Mouse (Mus musculus) neural tube, embryonic 12.5 days (tissue): ENCODE measurements around the gene Mt1. TPM values are rescaled to one million over a fixed set of nuclear protein-coding genes. Genes with fewer than 3 reads are reported as not detected.
A peak's percentile ranks its signal among the peaks of the same experiment; 100 is the strongest.
"Not testable (repeated sequence)": the region's sequence is repeated elsewhere in the genome, so short reads cannot be mapped to it uniquely, and the experiment has no call there.

ENCODE experiments used
- ATAC-seq: fragments of 200-750 bp; cut with Nextera tagmentation; 2 replicates; pipeline ENCODE4 v1.8.0; 2017; ENCODE audit warnings: low read depth, mild to moderate bottlenecking, moderate TSS enrichment, moderate library complexity; ENCODE audit not compliant: low FRiP score
- H3K27ac ChIP-seq: fragments of 300-500 bp; sonication (generic); 2 replicates; pipeline ENCODE4 v1.5.1; 2016
- H3K27me3 ChIP-seq: fragments of 300-500 bp; sonication (generic); replicated peaks from 2 replicates; pipeline ENCODE4 v1.6.1; 2016; ENCODE audit warnings: mild to moderate bottlenecking
- H3K36me3 ChIP-seq: fragments of 300-500 bp; sonication (generic); 2 replicates; pipeline ENCODE4 v1.6.1; 2016; ENCODE audit warnings: mild to moderate bottlenecking
- H3K4me1 ChIP-seq: fragments of 300-500 bp; sonication (generic); 2 replicates; pipeline ENCODE4 v1.6.1; 2016
- H3K4me2 ChIP-seq: fragments of 300-500 bp; sonication (generic); replicated peaks from 2 replicates; pipeline ENCODE4 v1.6.1; 2016; ENCODE audit warnings: mild to moderate bottlenecking
- H3K4me3 ChIP-seq: fragments of 300-500 bp; sonication (generic); 2 replicates; pipeline ENCODE4 v1.5.1; 2016
- H3K9ac ChIP-seq: fragments of 300-500 bp; sonication (generic); 2 replicates; pipeline ENCODE4 v1.6.1; 2016; ENCODE audit warnings: mild to moderate bottlenecking
- H3K9me3 ChIP-seq: fragments of 300-500 bp; sonication (generic); 2 replicates; pipeline ENCODE4 v1.6.1; 2016; ENCODE audit warnings: mild to moderate bottlenecking
- WGBS: fragments of 180-500 bp; shearing (Covaris S2); methylation state at CpG from one replicate; pipeline ENCODE4 v1.1.7; 2016; 5-methylcytosine and 5-hydroxymethylcytosine counted together
- polyA plus RNA-seq: library from polyadenylated mRNA; unstranded; fragments of >200 nt; fragmentation: Nextera tagmentation; extraction: Ambion mirVana; gene quantifications from 2 replicates; pipeline ENCODE4 v1.2.1, GENCODE M21; 2016

Gene Mt1
- polyA plus RNA-seq, 1 experiment from 2014 or later = 33.3 TPM

DNA sequence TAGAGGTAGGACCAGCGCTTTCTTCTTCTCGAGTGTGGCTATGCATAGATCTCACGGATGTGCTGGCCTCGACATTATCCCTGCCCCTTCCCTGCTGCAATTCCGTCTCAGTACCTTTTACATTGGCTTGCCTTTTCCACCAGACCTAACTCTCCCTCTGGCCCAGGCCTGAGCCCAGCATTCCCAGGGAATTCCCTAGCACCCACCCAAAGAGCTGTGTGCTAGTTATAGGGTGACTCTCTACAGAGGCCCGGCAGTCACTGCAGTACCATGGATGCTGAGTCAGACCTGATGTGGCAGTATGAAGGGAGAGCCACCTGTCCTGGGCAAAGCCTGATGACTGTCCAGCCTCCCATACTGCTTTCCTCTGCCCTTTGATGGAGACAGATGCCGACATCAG, 25.4 kb upstream of the Mt1 start:
- H3K4me3 ChIP-seq = no peak overlapping the region
- H3K27ac ChIP-seq = no peak overlapping the region
- no peaks in the 10 kb centered on the region for H3K9me3 ChIP-seq
- H3K4me2 ChIP-seq = peak overlapping the region; percentile 68
- WGBS = 25% methylated on average over 7 of the region's 7 CpGs
- ATAC-seq = no peak
- no peaks in the 10 kb centered on the region for H3K36me3 ChIP-seq
- peaks cover 15% of the 10 kb centered on the region for H3K27me3 ChIP-seq
- H3K4me1 ChIP-seq = peaks cover 18% of the 10 kb centered on the region
- H3K9ac ChIP-seq = no peak overlapping the region

DNA sequence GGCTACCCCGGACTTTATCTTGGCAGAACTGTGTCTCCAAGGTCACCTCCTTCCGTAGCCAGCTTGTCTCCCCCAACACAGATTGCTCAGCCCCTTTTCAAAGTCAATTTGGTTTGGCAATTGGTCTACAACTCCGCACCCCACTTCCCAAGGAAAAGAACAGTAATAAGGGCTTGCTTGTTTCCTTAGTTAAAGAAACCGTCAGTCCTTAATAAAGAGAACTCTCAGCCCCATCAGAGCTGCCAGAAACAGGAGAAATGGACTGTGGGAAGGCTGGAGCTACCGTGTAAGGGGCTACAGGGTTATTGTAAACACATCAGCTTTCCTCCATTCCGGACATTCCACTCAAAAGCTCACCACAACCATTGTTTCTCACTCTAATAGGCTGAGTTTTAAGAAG, 24.3 kb upstream of the Mt1 start:
- Histone ChIP-seq H3K9me3 (no peaks in the 10 kb centered on the region), H3K4me1 (peaks cover 18% of the 10 kb centered on the region), H3K4me2 (no peak overlapping the region), H3K27me3 (peaks cover 15% of the 10 kb centered on the region), H3K9ac (no peak overlapping the region), H3K4me3 (no peak overlapping the region), H3K27ac (no peak overlapping the region), H3K36me3 (no peaks in the 10 kb centered on the region)
- no peak for ATAC-seq
- WGBS = 46% methylated on average over 6 of the region's 6 CpGs

DNA sequence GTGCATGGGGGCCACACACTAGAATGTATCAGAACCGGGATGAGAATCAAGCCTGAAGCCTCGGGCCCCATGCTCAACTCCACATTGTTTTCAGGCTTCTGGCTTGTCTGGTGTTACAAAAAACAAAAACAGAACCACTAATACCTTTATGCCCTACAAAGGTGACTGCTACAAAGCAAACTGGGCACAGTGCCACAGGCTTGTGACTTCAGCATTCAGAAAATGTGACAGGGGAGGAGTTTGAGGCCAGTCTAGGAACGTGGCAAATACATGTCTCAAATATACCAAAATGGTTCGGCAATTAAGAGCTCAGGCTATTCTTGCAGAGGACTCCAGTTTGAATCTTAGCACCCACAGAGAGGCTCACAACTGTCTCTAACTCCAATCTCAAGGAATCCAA, 22.8 kb upstream of the Mt1 start:
- Histone ChIP-seq H3K9ac (no peak overlapping the region), H3K4me1 (peaks cover 18% of the 10 kb centered on the region), H3K4me3 (no peak overlapping the region), H3K4me2 (no peak overlapping the region), H3K36me3 (no peaks in the 10 kb centered on the region), H3K27me3 (peaks cover 15% of the 10 kb centered on the region), H3K27ac (no peak overlapping the region), H3K9me3 (no peaks in the 10 kb centered on the region)
- 82% methylated on average over 4 of the region's 4 CpGs for WGBS
- no peak for ATAC-seq

DNA sequence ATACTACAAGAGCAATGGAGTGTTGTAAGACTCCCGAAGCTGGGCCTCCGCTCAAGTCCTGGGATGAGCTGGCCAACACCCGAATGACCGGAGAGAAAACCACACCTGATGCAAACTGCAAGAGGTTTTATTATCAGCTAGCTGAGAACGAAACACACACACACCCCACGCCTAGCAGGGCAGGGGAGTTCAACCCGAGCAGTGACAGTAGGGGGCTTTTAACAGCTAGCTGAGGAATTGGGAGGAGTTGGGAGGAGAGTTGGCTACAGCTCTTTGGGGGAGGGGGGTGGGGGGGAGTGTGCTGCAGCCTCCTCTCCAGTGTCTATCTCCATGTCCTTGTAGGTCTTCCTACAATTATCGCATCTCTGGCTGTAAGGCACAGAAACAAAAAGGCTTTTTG, 13.1 kb upstream of the Mt1 start:
- not testable (repeated sequence) for H3K27ac ChIP-seq, H3K9me3 ChIP-seq, ATAC-seq, H3K4me3 ChIP-seq, H3K4me1 ChIP-seq, H3K9ac ChIP-seq, H3K36me3 ChIP-seq, H3K4me2 ChIP-seq
- peaks cover 22% of the 10 kb centered on the region for H3K27me3 ChIP-seq
- 70% methylated on average over 8 of the region's 8 CpGs for WGBS

DNA sequence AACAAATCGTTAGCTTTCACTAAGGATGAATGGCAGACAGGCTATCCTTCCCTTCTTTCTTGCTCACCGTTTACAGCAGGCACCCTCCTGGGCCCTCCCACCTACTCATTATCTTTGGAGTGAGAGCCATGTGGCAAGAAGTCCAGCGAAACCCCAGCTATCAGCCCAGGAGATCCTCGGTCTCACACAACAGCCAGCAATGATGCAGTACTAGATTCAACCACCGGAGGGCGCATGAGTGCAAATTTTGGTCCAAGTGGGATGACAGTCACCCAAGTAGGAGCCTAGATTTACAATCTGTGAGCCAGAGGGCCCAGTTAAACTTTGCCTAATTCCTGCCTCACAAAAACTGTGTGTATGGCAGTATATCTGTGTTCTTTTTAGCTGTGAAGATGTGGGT, 11.6 kb upstream of the Mt1 start:
- WGBS = 0% methylated on average over 6 of the region's 6 CpGs
- peaks cover 8% of the 10 kb centered on the region for H3K4me1 ChIP-seq
- no peaks in the 10 kb centered on the region for H3K9me3 ChIP-seq
- no peaks in the 10 kb centered on the region for H3K36me3 ChIP-seq
- H3K27ac ChIP-seq = no peak overlapping the region
- peak; percentile 63; the same call in 1 of the 2 replicates for ATAC-seq
- H3K4me2 ChIP-seq = no peak overlapping the region
- peaks cover 37% of the 10 kb centered on the region for H3K27me3 ChIP-seq
- no peak overlapping the region; the same call in 1 of the 2 replicates for H3K9ac ChIP-seq
- H3K4me3 ChIP-seq = no peak overlapping the region

DNA sequence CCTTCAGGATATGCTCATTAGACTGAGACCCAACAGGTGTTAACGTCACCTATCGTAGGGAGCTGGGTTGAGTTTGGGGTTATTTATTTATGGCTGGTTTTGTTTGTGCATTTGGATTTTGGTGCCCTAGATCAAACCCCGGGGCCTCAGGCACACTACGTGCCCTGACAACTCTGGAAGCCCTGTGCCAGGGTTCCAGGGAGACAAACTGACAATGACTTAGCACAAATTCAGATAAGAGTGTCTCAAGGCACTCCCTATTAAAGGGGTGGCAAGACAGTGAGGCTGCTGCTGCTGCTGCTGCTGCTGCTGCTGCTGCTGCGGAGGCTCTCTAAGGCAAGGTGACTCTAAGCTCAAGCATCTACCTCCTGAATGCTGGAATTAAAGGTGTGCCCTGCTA, 9.3 kb upstream of the Mt1 start:
- Histone ChIP-seq H3K27me3 (peaks cover 60% of the 10 kb centered on the region), H3K27ac (no peak overlapping the region), H3K36me3 (no peaks in the 10 kb centered on the region), H3K9me3 (no peaks in the 10 kb centered on the region), H3K4me2 (no peak overlapping the region), H3K4me3 (no peak overlapping the region), H3K4me1 (peaks cover 19% of the 10 kb centered on the region), H3K9ac (no peak overlapping the region)
- 86% methylated on average over 5 of the region's 5 CpGs for WGBS
- no peak for ATAC-seq

DNA sequence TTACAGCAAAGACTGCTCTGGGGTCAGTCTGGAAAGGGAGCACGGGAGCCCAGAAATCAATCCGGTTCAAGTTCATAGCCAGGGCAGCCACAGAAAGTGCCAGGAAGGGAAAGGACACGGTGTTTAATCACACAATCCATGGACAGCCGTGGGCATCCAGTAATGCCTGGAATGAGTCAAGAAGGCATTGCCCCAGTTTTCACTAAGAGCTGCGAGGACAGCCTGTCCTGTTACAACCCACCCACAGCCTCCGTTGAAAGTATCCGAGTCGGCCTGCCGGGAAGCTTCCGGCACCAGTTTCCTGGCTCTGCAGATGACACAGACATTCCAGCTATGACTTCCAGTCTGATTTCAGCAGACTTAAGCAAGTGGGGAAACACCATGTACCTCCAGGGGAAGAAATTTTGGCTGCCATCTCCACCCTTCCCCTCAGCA, 7.5 kb upstream of the Mt1 start:
- peak overlapping the region; percentile 85 for H3K4me2 ChIP-seq
- peaks cover 19% of the 10 kb centered on the region for H3K4me1 ChIP-seq
- H3K36me3 ChIP-seq = no peaks in the 10 kb centered on the region
- no peak for ATAC-seq
- no peak overlapping the region for H3K27ac ChIP-seq
- 33% methylated on average over 10 of the region's 10 CpGs for WGBS
- no peak overlapping the region for H3K9ac ChIP-seq
- H3K27me3 ChIP-seq = peaks cover 77% of the 10 kb centered on the region
- H3K9me3 ChIP-seq = no peaks in the 10 kb centered on the region
- no peak overlapping the region for H3K4me3 ChIP-seq

DNA sequence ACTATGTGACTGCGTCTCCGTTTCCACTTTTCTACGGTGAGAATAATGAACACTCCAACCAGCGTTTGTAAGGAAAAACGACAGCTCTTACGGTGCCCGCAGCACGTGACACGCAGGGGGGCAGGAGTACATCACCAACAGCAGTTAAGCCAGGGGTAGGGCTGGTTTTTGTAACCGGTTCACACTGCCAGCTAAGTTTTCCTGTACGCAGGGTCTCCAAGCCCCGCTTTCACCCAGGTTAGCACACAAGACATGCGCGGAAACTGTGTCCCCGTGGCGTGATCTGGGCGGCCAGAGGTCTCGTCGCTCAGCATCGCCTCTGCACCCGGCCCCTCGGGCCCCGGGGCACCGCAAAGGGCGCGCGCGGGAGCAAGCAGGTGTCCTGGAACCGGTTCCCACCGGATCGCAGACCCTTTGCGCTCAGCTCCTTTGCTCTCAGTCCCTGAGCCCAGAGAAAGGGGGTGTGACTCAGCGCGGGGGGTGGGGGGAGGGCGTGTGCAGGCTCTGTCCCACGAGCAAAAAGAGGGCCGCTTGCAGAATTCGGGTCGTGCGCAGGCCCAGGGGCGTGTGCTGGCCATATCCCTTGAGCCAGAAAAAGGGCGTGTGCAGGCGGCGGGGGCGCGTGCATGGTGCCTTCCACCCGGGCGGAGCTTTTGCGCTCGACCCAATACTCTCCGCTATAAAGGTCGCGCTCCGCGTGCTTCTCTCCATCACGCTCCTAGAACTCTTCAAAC, 6.6 kb upstream of the Mt1 start, which contains the start of gene Mt2:
TSS of gene Mt2 (plus strand) at position 590 of the 734 bp plus-strand sequence.
- WGBS = under 1% methylated on average over 56 of the region's 56 CpGs
- peak; percentile 63 for ATAC-seq
- H3K36me3 ChIP-seq = no peaks in the 10 kb centered on the region
- peak within 1 kb of the TSS; percentile 85 for H3K4me2 ChIP-seq
- peak within 1 kb of the TSS; percentile 39 for H3K4me3 ChIP-seq
- H3K4me1 ChIP-seq = peaks cover 19% of the 10 kb centered on the region
- no peak within 1 kb of the TSS for H3K27ac ChIP-seq
- H3K27me3 ChIP-seq = peaks cover 86% of the 10 kb centered on the region
- H3K9ac ChIP-seq = peak within 1 kb of the TSS; percentile 44
- H3K9me3 ChIP-seq = no peaks in the 10 kb centered on the region

DNA sequence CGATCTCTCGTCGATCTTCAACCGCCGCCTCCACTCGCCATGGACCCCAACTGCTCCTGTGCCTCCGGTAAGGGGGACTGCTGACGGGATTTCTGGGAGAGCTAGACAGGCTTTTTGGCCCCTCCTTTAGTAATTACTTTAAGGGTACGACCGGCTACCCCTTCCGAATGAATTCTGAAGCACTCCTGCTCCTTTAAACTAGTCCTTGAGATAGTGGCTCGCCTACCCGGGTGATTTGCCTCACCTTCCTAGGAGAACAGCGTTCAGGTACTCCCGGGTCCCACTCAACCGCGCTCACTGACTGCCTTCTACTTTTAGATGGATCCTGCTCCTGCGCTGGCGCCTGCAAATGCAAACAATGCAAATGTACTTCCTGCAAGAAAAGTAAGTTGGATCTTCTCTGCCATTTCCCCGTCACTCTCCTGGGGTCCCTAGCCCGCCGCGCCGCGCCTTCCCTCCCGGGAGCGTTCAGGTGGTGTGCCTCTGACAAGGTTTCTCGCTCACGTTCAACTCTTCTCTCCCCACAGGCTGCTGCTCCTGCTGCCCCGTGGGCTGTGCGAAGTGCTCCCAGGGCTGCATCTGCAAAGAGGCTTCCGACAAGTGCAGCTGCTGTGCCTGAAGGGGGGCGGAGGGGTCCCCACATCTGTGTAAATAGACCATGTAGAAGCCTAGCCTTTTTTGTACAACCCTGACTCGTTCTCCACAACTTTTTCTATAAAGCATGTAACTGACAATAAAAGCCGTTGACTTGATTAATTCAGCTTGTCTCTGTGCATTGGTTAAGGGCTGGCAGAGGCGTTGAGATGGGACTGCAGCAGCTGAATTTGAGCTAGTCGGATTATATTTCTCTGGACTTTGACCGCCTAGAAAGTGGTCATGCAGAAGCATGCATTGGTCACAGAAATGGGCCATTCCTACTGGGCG, 5.8 kb upstream of the Mt1 start:
- Histone ChIP-seq H3K36me3 (no peaks in the 10 kb centered on the region), H3K4me2 (peak overlapping the region; percentile 85), H3K4me1 (peaks cover 19% of the 10 kb centered on the region), H3K27me3 (peaks cover 85% of the 10 kb centered on the region), H3K4me3 (peak overlapping the region; percentile 39), H3K9me3 (no peaks in the 10 kb centered on the region), H3K27ac (no peak overlapping the region), H3K9ac (peak overlapping the region; percentile 44; the same call in 1 of the 2 replicates)
- ATAC-seq = 0 out of 2 replicates have a peak, but pooled peaks have one; percentile 60
- WGBS = 1% methylated on average over 39 of the region's 39 CpGs

DNA sequence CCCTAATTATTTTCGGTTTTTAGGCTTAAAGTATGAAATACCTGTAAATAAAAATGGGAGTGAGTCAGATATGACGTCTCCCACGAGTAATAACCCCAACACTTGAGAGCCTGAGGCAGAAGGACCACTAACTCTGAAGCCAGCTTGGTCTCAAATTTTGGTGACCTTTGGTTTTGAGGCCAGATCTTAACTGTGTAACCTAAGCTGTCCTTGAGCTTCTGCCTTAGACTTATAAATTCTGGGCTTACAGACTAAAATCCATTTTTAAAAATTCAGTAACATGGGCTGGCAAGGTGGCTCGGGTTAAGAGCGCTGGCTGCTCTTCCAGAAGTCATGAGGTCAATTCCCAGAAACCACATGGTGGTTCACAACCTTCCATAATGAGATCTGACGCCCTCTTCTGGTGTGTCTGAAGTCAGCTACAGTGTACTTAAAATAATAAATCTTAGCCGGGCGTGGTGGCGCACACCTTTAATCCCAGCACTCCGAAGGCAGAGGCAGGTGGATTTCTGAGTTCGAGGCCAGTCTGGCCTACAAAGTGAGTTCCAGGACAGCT, 5.0 kb upstream of the Mt1 start:
- H3K4me3 ChIP-seq = no peak overlapping the region

DNA sequence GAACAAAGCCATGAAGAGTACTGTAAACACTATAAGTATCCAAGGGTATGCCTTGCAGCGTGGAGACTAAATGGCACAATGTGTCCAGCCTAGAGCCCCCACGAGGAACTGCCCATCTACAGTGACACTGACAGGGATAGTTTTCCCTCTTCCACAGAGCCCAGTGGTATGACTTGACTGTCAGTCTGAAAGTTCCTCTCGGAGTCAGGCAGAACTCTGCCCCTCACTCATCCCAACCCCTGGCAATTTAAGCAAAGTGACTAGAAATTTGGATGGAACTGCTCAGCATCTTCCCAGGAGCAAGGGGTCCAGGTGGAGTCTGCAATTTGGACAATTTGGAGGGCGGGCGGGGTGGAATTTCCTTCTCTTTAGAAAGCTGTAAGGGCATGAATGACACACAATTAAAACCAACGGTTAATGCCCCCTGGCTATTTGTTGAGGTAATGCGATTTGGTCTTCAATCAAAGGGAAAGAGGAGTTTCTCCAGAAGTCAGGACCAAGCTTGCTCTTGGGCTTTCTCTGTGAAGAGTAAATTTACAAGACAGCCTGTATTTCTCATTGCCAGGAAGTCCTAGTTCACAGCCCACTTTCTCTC, 4.2 kb upstream of the Mt1 start:
- Histone ChIP-seq H3K4me1 (peaks cover 30% of the 10 kb centered on the region), H3K27me3 (peaks cover 93% of the 10 kb centered on the region), H3K36me3 (no peaks in the 10 kb centered on the region), H3K4me3 (no peak overlapping the region), H3K9me3 (no peaks in the 10 kb centered on the region), H3K9ac (no peak overlapping the region), H3K4me2 (no peak overlapping the region), H3K27ac (no peak overlapping the region)
- 19% methylated on average over 7 of the region's 7 CpGs for WGBS
- ATAC-seq = no peak

More for the DNA sequence above, 5.0 kb upstream of the Mt1 start:
- H3K4me2 ChIP-seq = no peak overlapping the region
- 38% methylated on average over 11 of the region's 11 CpGs for WGBS
- H3K27ac ChIP-seq = no peak overlapping the region
- peaks cover 22% of the 10 kb centered on the region for H3K4me1 ChIP-seq
- no peak overlapping the region for H3K9ac ChIP-seq
- H3K27me3 ChIP-seq = peaks cover 92% of the 10 kb centered on the region
- no peaks in the 10 kb centered on the region for H3K36me3 ChIP-seq
- no peak for ATAC-seq
- no peaks in the 10 kb centered on the region for H3K9me3 ChIP-seq
